Mouse (Mus musculus) heart, postnatal 10 days (tissue): ENCODE measurements around the gene Olfr1201. TPM values are rescaled to one million over a fixed set of nuclear protein-coding genes. Genes with fewer than 3 reads are reported as not detected.

ENCODE experiments used
- DNase-seq, 2 experiments: peaks; one replicate each; pipeline ENCODE4 v3.0.0; 2021
- intact Hi-C: fragments of 180-260 bp; cut with DNase I; formaldehyde crosslinking; loops from one replicate; pipeline ENCODE4 v1.15.1; 2025
- total RNA-seq, 2 experiments: library from RNA; stranded (reverse); gene quantifications; 2 replicates each; pipeline ENCODE4 v1.2.3; 2021

Olfr1201 gene
- total RNA-seq: not detected

- no peak for DNase-seq
- intact Hi-C loops: no loop called here
These were observed at the start of gene Olfr1201 for GRCm38 (mm10) chr2:88792736-88793135. Gene Olfr1201, plus strand, starts transcription at chr2:88793036.

DNA sequence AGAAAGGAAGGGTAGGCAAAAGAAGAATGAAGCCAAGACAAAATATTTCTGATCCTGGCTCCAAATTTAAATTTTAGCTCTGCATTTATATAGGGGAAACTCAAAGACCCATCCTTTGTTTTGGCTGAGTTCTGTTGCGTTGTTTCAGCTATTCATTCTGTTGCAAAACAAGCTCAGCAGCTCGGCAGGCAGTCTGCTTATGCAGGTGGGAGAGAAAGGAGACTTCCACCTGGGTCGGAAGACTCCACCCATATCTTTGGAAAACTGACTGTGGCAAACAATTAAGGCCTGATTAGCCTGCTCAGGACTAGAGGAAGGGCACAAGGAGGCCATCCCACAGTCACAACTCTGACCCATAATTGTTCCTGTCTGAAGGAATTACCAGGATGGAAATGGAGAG lies 49.5 kb upstream of the Olfr1201 start:
- DNase-seq: no peak
- intact Hi-C loops: no loop called here

GRCm38 (mm10) chr2:88751270-88751669 lies 41.6 kb upstream of the Olfr1201 start, which contains the start of gene Olfr1198:
Gene Olfr1198, minus strand, starts transcription at chr2:88751370.
- DNase-seq: no peak
- intact Hi-C loops: no loop called here

- DNase-seq: no peak
- intact Hi-C loops: no loop called here
These were observed 32.5 kb upstream of the Olfr1201 start, which contains the start of gene Olfr1199 for GRCm38 (mm10) chr2:88760369-88760768. Gene Olfr1199, minus strand, starts transcription at chr2:88760469.

DNA sequence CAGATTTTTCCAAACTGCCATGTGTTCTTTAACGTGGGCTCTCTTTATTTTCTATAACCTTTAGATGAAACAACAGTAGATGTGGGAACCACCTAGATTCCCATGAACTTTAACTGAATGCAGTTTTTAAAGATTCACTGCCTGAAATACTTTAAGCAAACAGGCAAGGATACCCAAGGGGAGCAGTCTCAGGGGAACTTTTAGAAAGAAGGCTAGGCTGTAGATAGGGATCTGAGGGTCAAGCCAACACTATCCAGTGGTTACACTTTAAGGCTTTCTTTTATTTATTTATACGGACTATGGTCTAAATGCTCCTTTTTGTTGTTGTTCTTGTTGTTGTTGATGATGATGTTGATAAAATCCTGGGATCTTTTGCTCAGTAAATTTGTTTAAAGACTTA lies 22.4 kb upstream of the Olfr1201 start, which contains the start of gene Olfr1200:
Gene Olfr1200 (minus strand): TSS at position 101 of the 400 bp plus-strand sequence.
- no peak for DNase-seq
- intact Hi-C loops: no loop called here

GRCm38 (mm10) chr2:88814196-88814595 lies 21.4 kb downstream of the Olfr1201 start, which contains the start of gene Olfr1202:
Gene Olfr1202, plus strand, starts transcription at chr2:88814496.
- intact Hi-C loops: no loop called here
- DNase-seq: no peak

DNA sequence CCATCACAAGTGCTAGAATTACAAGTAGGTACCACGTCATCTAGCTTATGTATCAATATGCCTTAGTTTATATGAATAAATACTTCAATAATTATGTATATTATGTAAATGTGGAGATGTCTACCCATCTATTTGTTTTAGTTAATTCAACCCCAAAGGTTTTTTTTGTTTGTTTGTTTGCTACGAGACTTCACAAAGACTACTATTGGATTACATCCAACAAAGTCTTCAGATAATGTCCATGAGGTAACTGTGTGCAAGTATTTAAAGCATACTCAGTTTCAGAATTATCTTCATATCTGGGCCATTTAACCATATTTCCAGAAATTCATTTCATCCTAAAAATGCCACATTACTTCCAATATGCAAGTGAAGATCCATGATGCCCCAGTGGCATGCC lies 36.6 kb downstream of the Olfr1201 start, which contains the start of gene Olfr1205:
Gene Olfr1205 (plus strand): TSS at position 301 of the 400 bp plus-strand sequence.
- intact Hi-C loops: no loop called here
- DNase-seq: no peak

- intact Hi-C loops: no loop called here
- DNase-seq: no peak
These were observed 45.6 kb downstream of the Olfr1201 start for GRCm38 (mm10) chr2:88838477-88838876.

Other genes with a start within 250 kb of the Olfr1201 start
- not detected for gene Olfr1188, start 236.1 kb upstream of the Olfr1201 start, total RNA-seq
- not detected for gene Olfr1189, start 206.6 kb upstream of the Olfr1201 start, total RNA-seq
- gene Olfr1191-ps1, start 152.5 kb upstream of the Olfr1201 start, total RNA-seq: under 1 TPM in 1 of 2 experiments, not detected in 1; 0.05 TPM
- gene Olfr1192-ps1, start 144.5 kb upstream of the Olfr1201 start, total RNA-seq: not detected
- not detected for gene Olfr1193, start 117.4 kb upstream of the Olfr1201 start, total RNA-seq
- not detected for gene Olfr1195, start 103.8 kb upstream of the Olfr1201 start, total RNA-seq
- not detected for gene Olfr1196, start 88.4 kb upstream of the Olfr1201 start, total RNA-seq
- not detected for gene Olfr1197, start 60.7 kb upstream of the Olfr1201 start, total RNA-seq
- gene Olfr1198, start 41.7 kb upstream of the Olfr1201 start, total RNA-seq: not detected
- gene Olfr1199, start 32.6 kb upstream of the Olfr1201 start, total RNA-seq: not detected
- not detected for gene Olfr1200, start 22.5 kb upstream of the Olfr1201 start, total RNA-seq
- not detected for gene Olfr1202, start 21.5 kb downstream of the Olfr1201 start, total RNA-seq
- gene Olfr1205, start 36.7 kb downstream of the Olfr1201 start, total RNA-seq: not detected
- not detected for gene Olfr1204, start 56.3 kb downstream of the Olfr1201 start, total RNA-seq
- not detected for gene Olfr1206, start 70.2 kb downstream of the Olfr1201 start, total RNA-seq
- gene Olfr1208, start 109.3 kb downstream of the Olfr1201 start, total RNA-seq: not detected
- gene Olfr1209, start 122.1 kb downstream of the Olfr1201 start, total RNA-seq: not detected
- gene Olfr1211, start 145.1 kb downstream of the Olfr1201 start, total RNA-seq: not detected
- not detected for gene Olfr1212, start 160.9 kb downstream of the Olfr1201 start, total RNA-seq
- not detected for gene Gm13762, start 187.2 kb downstream of the Olfr1201 start, total RNA-seq
- not detected for gene Olfr1214, start 199.6 kb downstream of the Olfr1201 start, total RNA-seq
- not detected for gene Olfr1215, start 213.9 kb downstream of the Olfr1201 start, total RNA-seq
- not detected for gene Olfr1216, start 225.3 kb downstream of the Olfr1201 start, total RNA-seq
- gene Olfr1217, start 239.0 kb downstream of the Olfr1201 start, total RNA-seq: not detected